ENCODE assay signal across 8 mouse cellular contexts in genomic region chr17:32830418-32830782, GRCm38 (mm10). TPM values are rescaled to one million over a fixed set of nuclear protein-coding genes. Genes with fewer than 3 reads are reported as not detected.
DNase-seq lines count a peak whose midpoint lies in the region; ATAC-seq and TF ChIP-seq lines count a peak whose summit lies in the region.

No protein-coding gene starts in this region.

- H3K79me2 ChIP-seq in CH12.LX (replicated peaks; ENCODE audit: control insufficient read depth, extremely low read depth, insufficient read depth, poor library complexity, severe bottlenecking): peaks cover 17% of the 10 kb centered on the region

- TF ChIP-seq POLR2A in CH12.LX (IDR thresholded peaks at IDR 0.05; ENCODE audit: low read depth, low read length): no peak

- TF ChIP-seq EP300 in CH12.LX (IDR thresholded peaks at IDR 0.05; ENCODE audit: low read length): no peak

- DNase-seq in heart, postnatal 36 days: no peak
- DNase-seq in CH12.LX (ENCODE audit: extremely low read depth): no peak
- no peak for DNase-seq in forebrain, postnatal 0 days
- DNase-seq in left cerebral cortex, adult 11 months (ENCODE audit: low spot score): no peak
- DNase-seq in lung, postnatal 36 days: no peak

- no peak for TF ChIP-seq CTCF in CH12.LX (conservative IDR thresholded peaks at IDR 0.05 in 1 of 2, IDR thresholded peaks at IDR 0.05 in 1 of 2; ENCODE audit: low read depth in 2 of 2, low read length in 2 of 2)
- no peak for TF ChIP-seq CTCF in forebrain, postnatal 0 days (IDR thresholded peaks at IDR 0.05; ENCODE audit: low read depth)

- no peak for ATAC-seq in heart, embryonic 11.5 days (replicated peaks; ENCODE audit: insufficient number of reproducible peaks, low FRiP score, low TSS enrichment)
- 0 out of 2 replicates have a peak, but pooled peaks have one; percentile 0 for ATAC-seq in forebrain, postnatal 0 days
- ATAC-seq in liver, embryonic 16.5 days (ENCODE audit: low read depth): no peak
- no peak for ATAC-seq in activated CD4-positive, CD25-positive, alpha-beta regulatory T cell, adult 4 months

- no peak overlapping the region for H3K27ac ChIP-seq in heart, embryonic 11.5 days (ENCODE audit: low read depth, low read length)
- H3K27ac ChIP-seq in CH12.LX (ENCODE audit: insufficient read depth, low read depth): no peak overlapping the region
- H3K27ac ChIP-seq in forebrain, postnatal 0 days (ENCODE audit: low read depth, low read length): no peak overlapping the region
- H3K27ac ChIP-seq in liver, embryonic 16.5 days (ENCODE audit: low read length): no peak overlapping the region

- no peaks in the 10 kb centered on the region for H3K9me3 ChIP-seq in heart, embryonic 11.5 days (replicated peaks; ENCODE audit: control insufficient read depth, low read length)
- no peaks in the 10 kb centered on the region for H3K9me3 ChIP-seq in CH12.LX (replicated peaks; ENCODE audit: low read length)
- no peaks in the 10 kb centered on the region for H3K9me3 ChIP-seq in forebrain, postnatal 0 days (ENCODE audit: low read length)
- no peaks in the 10 kb centered on the region for H3K9me3 ChIP-seq in liver, embryonic 16.5 days (replicated peaks; ENCODE audit: control insufficient read depth, low read length)

- dilution Hi-C loops in CH12.LX (cut with MboI; ENCODE audit: extremely low pct_ligation_motif_present, extremely low pct_unique_long_range_greater_than_20kb, low sequenced_read_pairs): no loop called here

- 35% methylated on average over 3 of the region's 3 CpGs for WGBS in heart, embryonic 11.5 days (ENCODE audit: insufficient replicate concordance)
- 37% methylated on average over 3 of the region's 3 CpGs for WGBS in forebrain, postnatal 0 days
- WGBS in liver, embryonic 16.5 days (ENCODE audit: insufficient replicate concordance): 22% methylated on average over 3 of the region's 3 CpGs

- H3K27me3 ChIP-seq in heart, embryonic 11.5 days (ENCODE audit: control insufficient read depth, insufficient read depth, low read length): no peaks in the 10 kb centered on the region
- H3K27me3 ChIP-seq in CH12.LX (replicated peaks): no peaks in the 10 kb centered on the region
- no peaks in the 10 kb centered on the region for H3K27me3 ChIP-seq in forebrain, postnatal 0 days (ENCODE audit: insufficient read depth, low read length)
- no peaks in the 10 kb centered on the region for H3K27me3 ChIP-seq in liver, embryonic 16.5 days (ENCODE audit: control insufficient read depth, insufficient read depth, low read depth, low read length)

- in situ Hi-C loops in CH12.LX (cut with MboI; ENCODE audit: low pct_ligation_motif_present, low pct_unique_long_range_greater_than_20kb, low sequenced_read_pairs): no loop called here

- H3K4me3 ChIP-seq in heart, embryonic 11.5 days (ENCODE audit: low read depth, low read length): peak overlapping the region; percentile 89
- peak overlapping the region; percentile 90 to 93 (median 91) for H3K4me3 ChIP-seq in CH12.LX (replicated peaks in 1 of 3; ENCODE audit: low read depth in 2 of 3, low read length in 2 of 3, poor library complexity in 1 of 3)
- H3K4me3 ChIP-seq in forebrain, postnatal 0 days (ENCODE audit: low read depth, low read length): peak overlapping the region; percentile 82
- peak overlapping the region; percentile 72 for H3K4me3 ChIP-seq in liver, embryonic 16.5 days (ENCODE audit: low read depth, low read length)

- no peak for TF ChIP-seq RAD21 in CH12.LX (IDR thresholded peaks at IDR 0.05; ENCODE audit: low read depth, low read length)

- intact Hi-C loops in heart, postnatal 36 days (cut with DNase I): no loop called here

- peaks cover 5% of the 10 kb centered on the region; the same call in 1 of the 2 replicates for H3K36me3 ChIP-seq in heart, embryonic 11.5 days (ENCODE audit: control insufficient read depth, insufficient read depth, low read length)
- peaks cover 0 to 8% of the 10 kb centered on the region in 2 experiments for H3K36me3 ChIP-seq in CH12.LX (replicated peaks in 1 of 2; ENCODE audit: control insufficient read depth in 1 of 2, insufficient read depth in 1 of 2, low read length in 1 of 2)
- H3K36me3 ChIP-seq in forebrain, postnatal 0 days (ENCODE audit: insufficient read depth): no peaks in the 10 kb centered on the region
- no peaks in the 10 kb centered on the region for H3K36me3 ChIP-seq in liver, embryonic 16.5 days (ENCODE audit: control insufficient read depth, insufficient read depth)

- H3K4me1 ChIP-seq in heart, embryonic 11.5 days (ENCODE audit: control insufficient read depth, insufficient read depth, low read length): peaks cover 6% of the 10 kb centered on the region; the same call in 1 of the 2 replicates
- H3K4me1 ChIP-seq in CH12.LX (ENCODE audit: control insufficient read depth in 1 of 2, insufficient read depth in 2 of 2): peaks cover 2 to 15% of the 10 kb centered on the region in 2 experiments; a peak in 2 of 4 replicates
- peaks cover 6% of the 10 kb centered on the region; the same call in 1 of the 2 replicates for H3K4me1 ChIP-seq in forebrain, postnatal 0 days (ENCODE audit: insufficient read depth)
- no peaks in the 10 kb centered on the region; the same call in none of the 2 replicates for H3K4me1 ChIP-seq in liver, embryonic 16.5 days (ENCODE audit: control insufficient read depth, low read depth, low read length)

- H3K4me2 ChIP-seq in heart, embryonic 11.5 days: peak overlapping the region; percentile 76
- peak overlapping the region; percentile 79 for H3K4me2 ChIP-seq in CH12.LX (ENCODE audit: insufficient read depth, low read depth, poor library complexity, severe bottlenecking)
- H3K4me2 ChIP-seq in forebrain, postnatal 0 days (ENCODE audit: low read depth): peak overlapping the region; percentile 60
- peak overlapping the region; percentile 66 for H3K4me2 ChIP-seq in liver, embryonic 16.5 days (ENCODE audit: low read depth, low read length)

- H3K9ac ChIP-seq in heart, embryonic 11.5 days (ENCODE audit: low read depth, low read length): no peak overlapping the region
- H3K9ac ChIP-seq in CH12.LX (ENCODE audit: insufficient read depth, low read depth): peak overlapping the region; percentile 65; the same call in 1 of the 2 replicates
- H3K9ac ChIP-seq in forebrain, postnatal 0 days: peak overlapping the region; percentile 99; the same call in 1 of the 2 replicates
- H3K9ac ChIP-seq in liver, embryonic 16.5 days (ENCODE audit: low read depth, low read length): no peak overlapping the region

TF ChIP-seq in CH12.LX, 34 proteins besides CTCF, POLR2A, EP300 and RAD21 (continues in another document):
- TF ChIP-seq ZMIZ1 (IDR thresholded peaks at IDR 0.05; ENCODE audit: low read depth, low read length) (no peak), MAFK (IDR thresholded peaks at IDR 0.05; ENCODE audit: insufficient replicate concordance, low read length) (no peak), HCFC1 (IDR thresholded peaks at IDR 0.05; ENCODE audit: low read depth, low read length) (no peak), NRF1 (IDR thresholded peaks at IDR 0.05; ENCODE audit: low read depth, low read length) (no peak), USF1 (IDR thresholded peaks at IDR 0.05; ENCODE audit: low read depth, low read length) (no peak), UBTF (IDR thresholded peaks at IDR 0.05; ENCODE audit: low read depth, low read length) (no peak), JUND (conservative IDR thresholded peaks at IDR 0.05; ENCODE audit: low read depth, low read length) (no peak), ZKSCAN1 (IDR thresholded peaks at IDR 0.05; ENCODE audit: borderline replicate concordance, low read depth, low read length) (no peak), TBP (conservative IDR thresholded peaks at IDR 0.05; ENCODE audit: low read depth, low read length) (no peak), IRF4 (IDR thresholded peaks at IDR 0.05; ENCODE audit: low read depth, low read length) (no peak), CHD2 (IDR thresholded peaks at IDR 0.05; ENCODE audit: low read length) (no peak), PAX5 (IDR thresholded peaks at IDR 0.05; ENCODE audit: low read length) (no peak), MAZ (IDR thresholded peaks at IDR 0.05; ENCODE audit: low read depth, low read length) (no peak)

RNA-seq across cellular contexts. Expression of gene Zfp799, which starts 0.3 kb away (rescaled TPM):
- 8.0 and 10.5 TPM in 2 replicates for polyA plus RNA-seq in heart, embryonic 11.5 days (2014; fragmentation: Nextera tagmentation; extraction: Ambion mirVana)
- total RNA-seq in heart, postnatal 36 days (2021): 10 to 100 TPM in 1 of 2 experiments, 1 to 10 TPM in 1; 9.3 to 12.4 TPM
- total RNA-seq in CH12.LX (2012; rRNA removed) (4.7 and 6.2 TPM in 2 replicates), CH12.LX (2014; rRNA removed) (6.5 and 9.0 TPM in 2 replicates)
- polyA plus RNA-seq in CH12.LX (2012; ENCODE audit: insufficient read length, low read depth): 9.4 and 9.5 TPM in 2 replicates
- 21.9 and 26.3 TPM in 2 replicates for total RNA-seq in forebrain, postnatal 0 days (2014; rRNA removed)
- polyA plus RNA-seq in forebrain, postnatal 0 days (2015; fragmentation: Nextera tagmentation; extraction: Ambion mirVana): 10.2 and 14.3 TPM in 2 replicates
- polyA plus RNA-seq in liver, embryonic 16.5 days (2015; fragmentation: Nextera tagmentation; extraction: Ambion mirVana): 1.8 and 2.0 TPM in 2 replicates
- polyA plus RNA-seq in activated CD4-positive, CD25-positive, alpha-beta regulatory T cell, adult 4 months (2017; shearing (Covaris generic)): 1 to 10 TPM; 5.8 to 8.1 TPM

RNA-seq across cellular contexts. Expression of gene Zfp811, which starts 20.7 kb away (rescaled TPM):
- polyA plus RNA-seq in heart, embryonic 11.5 days (2014; fragmentation: Nextera tagmentation; extraction: Ambion mirVana): 1.00 and 2.1 TPM in 2 replicates
- total RNA-seq in heart, postnatal 36 days (2021): under 1 TPM in 1 of 2 experiments, not detected in 1; 0.19 TPM
- 1.1 and 1.7 TPM in 2 replicates for total RNA-seq in CH12.LX (2012; rRNA removed)
- 5.0 and 6.6 TPM in 2 replicates for total RNA-seq in CH12.LX (2014; rRNA removed)
- 3.4 and 4.1 TPM in 2 replicates for polyA plus RNA-seq in CH12.LX (2012; ENCODE audit: insufficient read length, low read depth)
- 21.9 and 25.0 TPM in 2 replicates for total RNA-seq in forebrain, postnatal 0 days (2014; rRNA removed)
- polyA plus RNA-seq in forebrain, postnatal 0 days (2015; fragmentation: Nextera tagmentation; extraction: Ambion mirVana): 7.6 and 19.7 TPM in 2 replicates
- 0.02 and 0.30 TPM in 2 replicates for polyA plus RNA-seq in liver, embryonic 16.5 days (2015; fragmentation: Nextera tagmentation; extraction: Ambion mirVana)
- polyA plus RNA-seq in activated CD4-positive, CD25-positive, alpha-beta regulatory T cell, adult 4 months (2017; shearing (Covaris generic)): under 1 TPM; 0.09 to 0.54 TPM

RNA-seq across cellular contexts. Expression of gene Zfp871, which starts 42.3 kb away (rescaled TPM):
- 26.7 and 35.0 TPM in 2 replicates for polyA plus RNA-seq in heart, embryonic 11.5 days (2014; fragmentation: Nextera tagmentation; extraction: Ambion mirVana)
- total RNA-seq in heart, postnatal 36 days (2021): 10 to 100 TPM; 28.7 to 31.8 TPM
- total RNA-seq in CH12.LX (2012; rRNA removed) (9.8 and 11.3 TPM in 2 replicates), CH12.LX (2014; rRNA removed) (9.0 and 9.3 TPM in 2 replicates)
- 10.6 and 13.4 TPM in 2 replicates for polyA plus RNA-seq in CH12.LX (2012; ENCODE audit: insufficient read length, low read depth)
- total RNA-seq in forebrain, postnatal 0 days (2014; rRNA removed): 31.6 and 40.2 TPM in 2 replicates
- 26.0 and 51.2 TPM in 2 replicates for polyA plus RNA-seq in forebrain, postnatal 0 days (2015; fragmentation: Nextera tagmentation; extraction: Ambion mirVana)
- polyA plus RNA-seq in liver, embryonic 16.5 days (2015; fragmentation: Nextera tagmentation; extraction: Ambion mirVana): 7.7 and 8.7 TPM in 2 replicates
- 10 to 100 TPM; 37.6 to 40.7 TPM for polyA plus RNA-seq in activated CD4-positive, CD25-positive, alpha-beta regulatory T cell, adult 4 months (2017; shearing (Covaris generic))

Comparison
In these comparisons a context has a peak if more than half of its experiments do, and no peak if none do; other contexts are left out.
1. H3K9ac ChIP-seq: peak in CH12.LX (single experiment) and forebrain, postnatal 0 days (single experiment); none in heart, embryonic 11.5 days (single experiment) and liver, embryonic 16.5 days (single experiment).
2. Peak in every context shown above with its lines, with median percentiles within 50 percentile points of each other: H3K4me2 ChIP-seq and H3K4me3 ChIP-seq.